Mouse (Mus musculus) embryonic facial prominence, embryonic 10.5 days (tissue): ENCODE results near the gene Ceacam19. TPM values are rescaled to one million over a fixed set of nuclear protein-coding genes. Genes with fewer than 3 reads are reported as not detected.

Source experiments
- DNase-seq: peaks from one replicate; pipeline ENCODE4 v3.0.0-alpha.2; 2017; ENCODE audit warnings: low spot score
- H3K27ac ChIP-seq: fragments of 300-500 bp; sonication (generic); replicated peaks from 2 replicates; pipeline ENCODE4 v1.5.1; 2016; ENCODE audit warnings: mild to moderate bottlenecking
- H3K27me3 ChIP-seq: fragments of 300-500 bp; sonication (generic); replicated peaks from 2 replicates; pipeline ENCODE4 v1.6.1; 2016; ENCODE audit warnings: low read depth, mild to moderate bottlenecking; ENCODE audit not compliant: poor library complexity, severe bottlenecking
- H3K36me3 ChIP-seq: fragments of 300-500 bp; sonication (generic); replicated peaks from 2 replicates; pipeline ENCODE4 v1.6.1; 2016; ENCODE audit warnings: mild to moderate bottlenecking, moderate library complexity
- H3K4me1 ChIP-seq: fragments of 300-500 bp; sonication (generic); 2 replicates; pipeline ENCODE4 v1.6.1; 2016
- H3K4me3 ChIP-seq: fragments of 300-500 bp; sonication (generic); 2 replicates; pipeline ENCODE4 v1.5.1; 2016; ENCODE audit warnings: mild to moderate bottlenecking, moderate library complexity
- H3K9me3 ChIP-seq: fragments of 300-500 bp; sonication (generic); 2 replicates; pipeline ENCODE4 v1.6.1; 2016; ENCODE audit warnings: mild to moderate bottlenecking
- WGBS: fragments of 180-500 bp; shearing (Covaris S2); methylation state at CpG from one replicate; pipeline ENCODE4 v1.1.7; 2016; 5-methylcytosine and 5-hydroxymethylcytosine counted together
- polyA plus RNA-seq: library from polyadenylated mRNA; unstranded; fragments of >200 nt; fragmentation: Nextera tagmentation; extraction: Ambion mirVana; gene quantifications from 2 replicates; pipeline ENCODE4 v1.2.1, GENCODE M21; 2016

Gene Ceacam19
- polyA plus RNA-seq, 1 experiment from 2014 or later = not detected

GRCm38 (mm10) chr7:19920506-19921261, 32.9 kb upstream of the Ceacam19 start, which contains the start of gene Pvr:
Gene Pvr, minus strand, starts transcription at chr7:19921160.
- H3K4me1 ChIP-seq = peaks cover 15% of the 10 kb centered on the region
- DNase-seq = peak; percentile 79
- peak within 1 kb of the TSS; percentile 75 for H3K4me3 ChIP-seq
- H3K36me3 ChIP-seq = peaks cover 29% of the 10 kb centered on the region
- H3K9me3 ChIP-seq = no peaks in the 10 kb centered on the region
- H3K27ac ChIP-seq = peak within 1 kb of the TSS; percentile 86
- peaks cover 8% of the 10 kb centered on the region for H3K27me3 ChIP-seq
- WGBS = under 1% methylated on average over 60 of the region's 60 CpGs

- Histone ChIP-seq H3K27ac (peak overlapping the region; percentile 86), H3K27me3 (peaks cover 8% of the 10 kb centered on the region), H3K4me1 (peaks cover 15% of the 10 kb centered on the region), H3K36me3 (peaks cover 34% of the 10 kb centered on the region), H3K9me3 (no peaks in the 10 kb centered on the region), H3K4me3 (peak overlapping the region; percentile 75)
- no peak for DNase-seq
- 32% methylated on average over 4 of the region's 4 CpGs for WGBS
Measured at GRCm38 (mm10) chr7:19920166-19920505, 32.4 kb upstream of the Ceacam19 start.

GRCm38 (mm10) chr7:19914558-19914957, 26.8 kb upstream of the Ceacam19 start:
- DNase-seq = no peak
- H3K4me3 ChIP-seq = no peak overlapping the region
- H3K27me3 ChIP-seq = no peaks in the 10 kb centered on the region
- H3K9me3 ChIP-seq = peaks cover 6% of the 10 kb centered on the region; the same call in 1 of the 2 replicates
- H3K27ac ChIP-seq = no peak overlapping the region
- 88% methylated on average over 7 of the region's 7 CpGs for WGBS
- H3K4me1 ChIP-seq = no peaks in the 10 kb centered on the region
- H3K36me3 ChIP-seq = peaks cover 64% of the 10 kb centered on the region

GRCm38 (mm10) chr7:19911695-19912524, 24.1 kb upstream of the Ceacam19 start:
- WGBS = 93% methylated on average over 23 of the region's 23 CpGs
- no peak for DNase-seq

GRCm38 (mm10) chr7:19911292-19911658, 23.5 kb upstream of the Ceacam19 start:
- Histone ChIP-seq H3K9me3 (peaks cover 14% of the 10 kb centered on the region; the same call in 1 of the 2 replicates), H3K27ac (no peak overlapping the region), H3K27me3 (no peaks in the 10 kb centered on the region), H3K36me3 (peaks cover 66% of the 10 kb centered on the region), H3K4me1 (no peaks in the 10 kb centered on the region), H3K4me3 (no peak overlapping the region)
- 88% methylated on average over 6 of the region's 6 CpGs for WGBS
- no peak for DNase-seq

More at GRCm38 (mm10) chr7:19911695-19912524, 24.1 kb upstream of the Ceacam19 start:
- Histone ChIP-seq H3K4me3 (no peak overlapping the region), H3K27me3 (no peaks in the 10 kb centered on the region), H3K4me1 (no peaks in the 10 kb centered on the region), H3K36me3 (peaks cover 66% of the 10 kb centered on the region), H3K9me3 (peaks cover 9% of the 10 kb centered on the region; the same call in 1 of the 2 replicates), H3K27ac (no peak overlapping the region)

GRCm38 (mm10) chr7:19910421-19911291, 22.9 kb upstream of the Ceacam19 start:
- no peak overlapping the region for H3K4me3 ChIP-seq

GRCm38 (mm10) chr7:19889881-19890280, 2.1 kb upstream of the Ceacam19 start:
- no peak overlapping the region for H3K27ac ChIP-seq
- 52% methylated on average over 8 of the region's 8 CpGs for WGBS
- H3K36me3 ChIP-seq = no peaks in the 10 kb centered on the region
- no peaks in the 10 kb centered on the region for H3K4me1 ChIP-seq
- H3K4me3 ChIP-seq = no peak overlapping the region
- H3K27me3 ChIP-seq = no peaks in the 10 kb centered on the region
- peaks cover 22% of the 10 kb centered on the region for H3K9me3 ChIP-seq
- peak; percentile 56 for DNase-seq

More at GRCm38 (mm10) chr7:19910421-19911291, 22.9 kb upstream of the Ceacam19 start:
- Histone ChIP-seq H3K4me1 (no peaks in the 10 kb centered on the region), H3K27ac (no peak overlapping the region), H3K36me3 (peaks cover 66% of the 10 kb centered on the region), H3K27me3 (no peaks in the 10 kb centered on the region), H3K9me3 (peaks cover 19% of the 10 kb centered on the region; the same call in 1 of the 2 replicates)
- 51% methylated on average over 21 of the region's 21 CpGs for WGBS
- peak; percentile 83 for DNase-seq

GRCm38 (mm10) chr7:19880754-19881153, 7.0 kb downstream of the Ceacam19 start:
- Histone ChIP-seq H3K4me1 (no peaks in the 10 kb centered on the region), H3K27me3 (no peaks in the 10 kb centered on the region), H3K36me3 (no peaks in the 10 kb centered on the region), H3K27ac (no peak overlapping the region), H3K4me3 (no peak overlapping the region), H3K9me3 (peaks cover 11% of the 10 kb centered on the region; the same call in 1 of the 2 replicates)
- 80% methylated on average over 8 of the region's 8 CpGs for WGBS
- no peak for DNase-seq

- peaks cover 3% of the 10 kb centered on the region; the same call in 1 of the 2 replicates for H3K9me3 ChIP-seq
- WGBS = 59% methylated on average over 14 of the region's 14 CpGs
- H3K36me3 ChIP-seq = no peaks in the 10 kb centered on the region
- H3K4me3 ChIP-seq = no peak overlapping the region
- no peak overlapping the region for H3K27ac ChIP-seq
- H3K4me1 ChIP-seq = no peaks in the 10 kb centered on the region
- no peaks in the 10 kb centered on the region for H3K27me3 ChIP-seq
- no peak for DNase-seq
Measured at GRCm38 (mm10) chr7:19876781-19877425, 10.9 kb downstream of the Ceacam19 start.

- Histone ChIP-seq H3K4me3 (no peak overlapping the region), H3K27ac (no peak overlapping the region), H3K36me3 (no peaks in the 10 kb centered on the region), H3K9me3 (peaks cover 3% of the 10 kb centered on the region; the same call in 1 of the 2 replicates), H3K4me1 (no peaks in the 10 kb centered on the region), H3K27me3 (no peaks in the 10 kb centered on the region)
- 52% methylated on average over 13 of the region's 13 CpGs for WGBS
- peak; percentile 25 for DNase-seq
Measured at GRCm38 (mm10) chr7:19875948-19876682, 11.7 kb downstream of the Ceacam19 start.

GRCm38 (mm10) chr7:19871943-19872601, 15.7 kb downstream of the Ceacam19 start:
- no peak overlapping the region for H3K4me3 ChIP-seq
- no peaks in the 10 kb centered on the region for H3K36me3 ChIP-seq
- WGBS = 41% methylated on average over 5 of the region's 5 CpGs
- no peak overlapping the region for H3K27ac ChIP-seq
- peak; percentile 49 for DNase-seq
- H3K27me3 ChIP-seq = no peaks in the 10 kb centered on the region
- no peaks in the 10 kb centered on the region for H3K4me1 ChIP-seq
- peaks cover 3% of the 10 kb centered on the region; the same call in 1 of the 2 replicates for H3K9me3 ChIP-seq
